Mouse (Mus musculus) B cell, adult 2 months (primary cell): ENCODE data around the gene Cd300a.

Experiments used
- DNase-seq, 2 experiments: peaks; one replicate each; pipeline ENCODE4 v3.0.0; 2022

Cd300a gene

GRCm38 (mm10) chr11:114912847-114913246, 23.0 kb downstream of the Cd300a start:
- DNase-seq: peak; percentile 70 to 72

GRCm38 (mm10) chr11:114914978-114915377, 25.1 kb downstream of the Cd300a start:
- no peak for DNase-seq

- DNase-seq: no peak
Measured at GRCm38 (mm10) chr11:114917120-114917519, 27.3 kb downstream of the Cd300a start.

- DNase-seq: peak; percentile 12 to 26
Measured at GRCm38 (mm10) chr11:114922439-114922838, 32.6 kb downstream of the Cd300a start.

GRCm38 (mm10) chr11:114923961-114924360, 34.1 kb downstream of the Cd300a start:
- peak; percentile 68 to 69 for DNase-seq

GRCm38 (mm10) chr11:114929581-114929980, 39.7 kb downstream of the Cd300a start:
- no peak for DNase-seq

GRCm38 (mm10) chr11:114931041-114931440, 41.2 kb downstream of the Cd300a start:
- DNase-seq: no peak

- no peak for DNase-seq
Measured at GRCm38 (mm10) chr11:114933591-114933990, 43.8 kb downstream of the Cd300a start.

GRCm38 (mm10) chr11:114934144-114934543, 44.3 kb downstream of the Cd300a start, which contains the start of gene Cd300lb:
Gene Cd300lb (minus strand): TSS chr11:114934386.
- DNase-seq: no peak
